Mouse (Mus musculus) E14TG2a.4 (cell line): Measurements from ENCODE around the gene Git1.

Experiments used
- CTCF ChIP-seq: conservative IDR thresholded peaks from 2 replicates; pipeline ENCODE4 v1.5.1; 2014; ENCODE audit warnings: low read length
- NANOG ChIP-seq: IDR thresholded peaks from 2 replicates; pipeline ENCODE4 v1.6.1; 2014; ENCODE audit warnings: borderline replicate concordance, low read length, mixed read lengths
- POU5F1 ChIP-seq: IDR thresholded peaks from 2 replicates; pipeline ENCODE4 v1.6.1; 2014; ENCODE audit warnings: low read length, borderline replicate concordance

DNA sequence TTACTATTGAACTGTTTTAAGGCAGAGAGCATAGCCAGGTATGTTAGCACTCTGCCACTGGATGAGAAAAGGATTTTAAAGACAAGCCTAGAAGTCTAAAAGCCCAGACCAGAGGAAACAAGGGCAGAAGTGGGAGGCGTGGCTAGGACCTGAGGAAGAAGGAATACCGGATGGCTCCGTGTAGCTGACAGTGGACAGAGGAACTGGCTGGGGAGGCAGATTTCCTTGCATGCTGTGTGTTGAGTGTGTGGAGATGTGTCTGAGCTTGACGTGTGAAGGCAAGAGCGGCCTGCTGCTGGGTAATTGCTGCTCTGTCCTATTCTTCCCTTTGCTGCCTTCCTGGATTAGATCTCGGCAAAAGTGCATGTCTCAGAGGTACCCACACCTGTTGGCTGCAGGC lies 9.1 kb downstream of the Git1 start:
- TF ChIP-seq CTCF (no peak; the same call in 1 of the 2 replicates), NANOG (no peak), POU5F1 (no peak)
